Mouse (Mus musculus) heart, embryonic 12.5 days (tissue): ENCODE measurements around the gene Gabrd. TPM values are rescaled to one million over a fixed set of nuclear protein-coding genes. Genes with fewer than 3 reads are reported as not detected.

Experiments
- ATAC-seq: fragments of 200-750 bp; cut with Nextera tagmentation; 2 replicates; pipeline ENCODE4 v1.8.0; 2017; ENCODE audit warnings: moderate TSS enrichment, moderate library complexity; ENCODE audit not compliant: insufficient number of reproducible peaks, low FRiP score
- H3K27ac ChIP-seq: fragments of 300-500 bp; sonication (generic); 2 replicates; pipeline ENCODE4 v1.5.1; 2016; ENCODE audit warnings: mild to moderate bottlenecking, moderate library complexity; ENCODE audit not compliant: poor library complexity, severe bottlenecking
- H3K27me3 ChIP-seq: fragments of 300-500 bp; sonication (generic); replicated peaks from 2 replicates; pipeline ENCODE4 v1.6.1; 2016; ENCODE audit warnings: mild to moderate bottlenecking, moderate library complexity
- H3K36me3 ChIP-seq: fragments of 300-500 bp; sonication (generic); 2 replicates; pipeline ENCODE4 v1.6.1; 2016; ENCODE audit warnings: mild to moderate bottlenecking, moderate library complexity
- H3K4me1 ChIP-seq: fragments of 300-500 bp; sonication (generic); replicated peaks from 2 replicates; pipeline ENCODE4 v1.6.1; 2016; ENCODE audit warnings: mild to moderate bottlenecking
- H3K4me2 ChIP-seq: fragments of 300-500 bp; sonication (generic); 2 replicates; pipeline ENCODE4 v1.6.1; 2016; ENCODE audit warnings: mild to moderate bottlenecking, moderate library complexity
- H3K4me3 ChIP-seq: fragments of 300-500 bp; sonication (generic); 2 replicates; pipeline ENCODE4 v1.5.1; 2016; ENCODE audit warnings: mild to moderate bottlenecking
- H3K9ac ChIP-seq: fragments of 300-500 bp; sonication (generic); 2 replicates; pipeline ENCODE4 v1.6.1; 2016; ENCODE audit warnings: mild to moderate bottlenecking, moderate library complexity
- H3K9me3 ChIP-seq: fragments of 300-500 bp; sonication (generic); replicated peaks from 2 replicates; pipeline ENCODE4 v1.6.1; 2016; ENCODE audit warnings: mild to moderate bottlenecking, moderate library complexity
- WGBS: fragments of 180-500 bp; shearing (Covaris S2); methylation state at CpG from one replicate; pipeline ENCODE4 v1.1.7; 2016; 5-methylcytosine and 5-hydroxymethylcytosine counted together
- polyA plus RNA-seq: library from polyadenylated mRNA; unstranded; fragments of >200 nt; fragmentation: Nextera tagmentation; extraction: Ambion mirVana; gene quantifications from 2 replicates; pipeline ENCODE4 v1.2.1, GENCODE M21; 2016

Gene Gabrd
- polyA plus RNA-seq, 1 experiment from 2014 or later = not detected

DNA sequence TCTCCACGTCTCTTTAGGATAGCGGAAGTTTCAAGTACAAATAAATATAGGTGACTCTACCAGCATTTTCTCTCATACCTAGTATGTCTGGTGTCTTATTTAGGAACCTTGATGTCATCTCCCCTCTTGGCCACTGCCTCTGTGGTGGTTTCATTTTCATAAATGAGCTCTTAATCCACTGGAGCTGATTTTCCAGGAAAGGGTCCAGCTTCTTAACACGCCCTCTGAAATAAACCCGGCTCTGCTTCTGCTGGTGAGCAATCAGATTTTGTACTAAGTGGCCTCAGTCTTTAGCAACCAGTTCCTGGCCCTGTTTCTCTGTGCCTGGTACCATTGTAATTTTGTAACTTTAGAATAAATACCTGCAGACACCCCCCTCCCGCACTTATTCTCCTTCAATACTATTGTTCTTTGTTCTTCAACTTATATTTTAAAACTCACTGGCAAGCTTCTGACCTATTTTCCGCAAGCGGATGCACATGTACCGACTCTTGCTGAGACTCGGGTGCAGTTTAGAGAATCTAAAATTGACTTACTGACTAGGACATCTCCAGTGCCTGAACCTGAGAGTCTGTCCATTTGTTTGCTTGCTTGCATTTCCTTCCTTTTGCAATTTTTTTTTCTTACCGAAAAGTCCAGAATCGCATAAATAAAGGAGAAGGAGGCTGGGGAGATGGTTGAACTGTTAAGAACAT is 15.9 kb upstream of the Gabrd start:
- no peak for ATAC-seq
- no peak overlapping the region for H3K9ac ChIP-seq
- no peaks in the 10 kb centered on the region for H3K27me3 ChIP-seq
- H3K36me3 ChIP-seq = no peaks in the 10 kb centered on the region
- no peaks in the 10 kb centered on the region; the same call in 1 of the 2 replicates for H3K4me1 ChIP-seq
- H3K9me3 ChIP-seq = no peaks in the 10 kb centered on the region
- WGBS = 83% methylated on average over 11 of the region's 11 CpGs
- H3K4me2 ChIP-seq = no peak overlapping the region
- no peak overlapping the region for H3K27ac ChIP-seq
- H3K4me3 ChIP-seq = no peak overlapping the region

DNA sequence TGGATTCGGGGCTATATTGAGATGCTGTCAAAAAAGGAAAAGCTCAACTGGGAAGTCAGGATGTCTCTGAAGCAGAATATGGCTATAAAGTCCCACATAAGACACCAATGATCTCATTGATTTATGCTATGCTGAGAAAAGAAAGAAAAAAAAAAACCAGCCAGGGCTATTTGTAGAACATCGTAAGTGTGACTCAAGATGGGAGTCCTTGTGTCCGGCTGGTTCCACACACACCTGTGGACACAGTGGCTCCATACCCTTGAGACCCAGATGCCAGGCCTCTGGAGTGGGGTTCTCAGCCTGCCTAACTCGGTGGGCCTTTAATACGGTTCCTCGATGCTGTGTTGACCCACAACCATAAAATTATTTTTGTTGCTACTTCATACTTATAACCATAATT is 14.2 kb upstream of the Gabrd start:
- whole genome bisulfite sequencing = 82% methylated on average over 6 of the region's 6 CpGs
- Histone ChIP-seq H3K4me2 (no peak overlapping the region), H3K36me3 (no peaks in the 10 kb centered on the region), H3K4me1 (peaks cover 4% of the 10 kb centered on the region), H3K27ac (no peak overlapping the region), H3K9ac (no peak overlapping the region), H3K4me3 (no peak overlapping the region), H3K27me3 (no peaks in the 10 kb centered on the region), H3K9me3 (no peaks in the 10 kb centered on the region)
- ATAC-seq = no peak

DNA sequence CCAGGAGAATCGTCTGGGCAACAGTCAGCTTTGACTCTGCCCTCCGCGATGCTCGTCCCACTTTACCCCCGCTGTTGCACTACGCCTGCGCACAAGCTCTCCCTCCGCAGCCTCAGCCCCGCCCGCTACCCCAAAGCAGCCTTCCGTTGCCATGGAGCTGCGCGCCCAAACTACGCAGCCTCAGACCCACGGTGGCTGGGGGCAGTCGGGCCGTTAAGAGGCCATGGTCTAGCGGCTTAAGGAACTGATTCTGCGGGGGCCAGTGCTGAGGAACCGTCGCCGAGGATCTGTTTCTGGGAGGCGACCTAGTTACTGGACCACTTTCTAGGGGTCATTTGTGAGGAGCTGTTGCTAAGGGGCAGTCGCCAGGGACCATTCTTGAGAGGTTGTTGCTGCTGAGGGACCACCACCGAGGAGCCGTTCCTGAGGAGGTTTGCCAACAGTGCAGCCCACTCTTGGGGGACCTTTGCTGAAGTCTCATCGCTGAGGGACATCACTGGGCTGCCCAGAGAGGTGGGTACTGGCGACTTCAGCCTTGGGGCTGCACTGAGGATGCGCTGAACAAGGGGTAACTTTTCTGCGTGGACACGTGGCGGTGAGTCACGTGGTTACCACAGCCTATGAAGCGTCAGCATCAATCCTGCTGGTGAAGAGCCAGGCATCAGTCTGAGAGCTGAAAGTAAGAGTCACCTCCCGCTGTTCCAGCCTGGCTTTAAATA is 11.3 kb upstream of the Gabrd start, which contains the start of gene Cfap74:
Cfap74 (plus strand) TSS at position 133 of the 719 bp plus-strand sequence.
- ATAC-seq = peak; percentile 82
- 0 out of 2 replicates have a peak, but pooled peaks cover 3% of the 10 kb centered on the region for H3K27me3 ChIP-seq
- no peak within 1 kb of the TSS for H3K27ac ChIP-seq
- H3K4me1 ChIP-seq = peaks cover 4% of the 10 kb centered on the region
- peak within 1 kb of the TSS; percentile 44 for H3K4me3 ChIP-seq
- H3K36me3 ChIP-seq = no peaks in the 10 kb centered on the region
- peak within 1 kb of the TSS; percentile 76 for H3K4me2 ChIP-seq
- under 1% methylated on average over 35 of the region's 35 CpGs for WGBS
- peak within 1 kb of the TSS; percentile 52 for H3K9ac ChIP-seq
- 0 out of 2 replicates have a peak, but pooled peaks cover 3% of the 10 kb centered on the region for H3K9me3 ChIP-seq

DNA sequence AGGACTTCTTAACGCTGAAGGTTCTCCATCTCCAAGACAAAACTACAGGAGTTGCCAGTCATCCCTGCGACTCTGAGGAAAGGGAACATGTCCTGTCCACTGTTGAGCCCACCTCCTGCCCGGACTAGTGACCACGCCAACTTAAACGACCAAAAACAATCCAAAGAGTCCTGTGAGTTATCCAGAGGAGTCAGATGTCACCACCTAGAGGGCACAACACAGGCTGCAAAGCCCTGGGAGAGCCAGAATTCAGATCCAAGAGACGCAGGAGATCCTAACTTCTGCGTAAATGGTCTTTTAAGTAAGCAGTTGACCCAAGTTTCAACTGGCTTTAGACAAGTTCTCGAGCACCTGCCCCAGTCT is 10.8 kb upstream of the Gabrd start:
- H3K27me3 ChIP-seq = 0 out of 2 replicates have a peak, but pooled peaks cover 3% of the 10 kb centered on the region
- no peak overlapping the region for H3K27ac ChIP-seq
- ATAC-seq = peak; percentile 29; the same call in 1 of the 2 replicates
- peak overlapping the region; percentile 76 for H3K4me2 ChIP-seq
- H3K36me3 ChIP-seq = no peaks in the 10 kb centered on the region
- H3K9ac ChIP-seq = peak overlapping the region; percentile 52; the same call in 1 of the 2 replicates
- 3% methylated on average over 8 of the region's 8 CpGs for WGBS
- peak overlapping the region; percentile 44 for H3K4me3 ChIP-seq
- H3K9me3 ChIP-seq = 0 out of 2 replicates have a peak, but pooled peaks cover 3% of the 10 kb centered on the region
- peaks cover 4% of the 10 kb centered on the region for H3K4me1 ChIP-seq

DNA sequence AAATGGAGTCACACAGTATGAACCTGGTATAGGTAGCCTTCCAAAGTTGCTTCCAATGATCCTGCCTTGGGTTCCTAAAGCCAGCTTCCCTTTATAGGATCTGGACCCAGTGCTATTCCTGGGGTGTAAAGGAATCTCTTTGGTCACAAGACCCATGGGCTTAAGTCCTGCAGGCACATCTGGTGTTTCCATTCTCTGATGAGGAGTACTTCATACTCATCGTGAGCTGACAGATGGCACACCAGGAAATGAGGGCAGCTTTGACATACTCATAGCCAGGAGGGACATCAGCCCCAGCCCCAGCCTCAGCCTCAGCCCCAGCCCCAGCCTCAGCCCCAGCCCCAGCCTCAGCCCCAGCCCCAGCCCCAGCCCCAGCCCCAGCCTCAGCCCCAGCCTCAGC is 4.6 kb upstream of the Gabrd start:
- Histone ChIP-seq H3K4me1 (peaks cover 8% of the 10 kb centered on the region), H3K4me2 (no peak overlapping the region), H3K36me3 (no peaks in the 10 kb centered on the region), H3K27me3 (peaks cover 38% of the 10 kb centered on the region), H3K9me3 (0 out of 2 replicates have a peak, but pooled peaks cover 3% of the 10 kb centered on the region), H3K9ac (no peak overlapping the region), H3K4me3 (no peak overlapping the region), H3K27ac (no peak overlapping the region)
- no peak for ATAC-seq
- WGBS = 71% methylated on average over 1 of the region's 1 CpGs

DNA sequence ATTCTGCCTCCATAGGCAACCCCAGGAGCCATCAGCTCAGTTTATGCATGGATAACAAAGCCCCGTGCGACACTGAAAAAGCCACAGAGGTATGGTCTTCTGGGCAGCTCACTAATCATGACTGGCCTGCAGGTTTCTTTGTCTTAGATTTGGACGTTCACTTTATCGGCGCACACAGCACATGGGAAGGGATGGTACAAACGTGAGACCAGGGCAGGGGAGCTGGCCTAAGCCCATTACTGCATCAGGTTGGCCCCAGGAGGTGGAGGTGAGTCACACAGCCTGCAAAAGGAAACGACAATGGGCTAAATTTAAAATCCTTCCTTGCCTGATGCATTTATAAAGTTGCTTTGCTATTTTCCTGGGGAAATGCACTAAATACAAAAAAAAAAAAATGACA is 3.2 kb upstream of the Gabrd start:
- 67% methylated on average over 7 of the region's 7 CpGs for WGBS
- ATAC-seq = no peak
- Histone ChIP-seq H3K27ac (no peak overlapping the region), H3K27me3 (peaks cover 50% of the 10 kb centered on the region), H3K36me3 (no peaks in the 10 kb centered on the region), H3K4me3 (no peak overlapping the region), H3K9ac (no peak overlapping the region), H3K4me1 (peaks cover 8% of the 10 kb centered on the region), H3K4me2 (no peak overlapping the region), H3K9me3 (0 out of 2 replicates have a peak, but pooled peaks cover 3% of the 10 kb centered on the region)

DNA sequence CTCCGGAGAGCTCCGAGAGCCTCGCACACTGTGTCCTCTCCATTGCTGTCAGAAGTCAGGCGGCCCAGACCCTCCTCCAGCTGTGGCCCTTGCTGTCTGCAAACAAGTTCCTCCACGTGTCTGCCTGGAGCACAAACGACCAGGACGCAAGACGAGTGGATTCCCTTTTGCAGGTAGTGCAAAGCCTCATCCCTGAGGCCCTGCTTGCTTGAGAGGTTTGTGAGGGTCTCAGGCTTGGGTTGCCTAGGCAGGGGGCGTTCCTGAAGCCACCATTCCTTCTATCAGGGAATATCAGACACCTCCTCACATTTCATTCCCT is 269 bp upstream of the Gabrd start:
- Histone ChIP-seq H3K27ac (no peak overlapping the region), H3K27me3 (peaks cover 62% of the 10 kb centered on the region), H3K4me2 (peak overlapping the region; percentile 75), H3K4me1 (peaks cover 8% of the 10 kb centered on the region), H3K4me3 (peak overlapping the region; percentile 37), H3K9me3 (no peaks in the 10 kb centered on the region), H3K36me3 (no peaks in the 10 kb centered on the region), H3K9ac (no peak overlapping the region)
- no peak for ATAC-seq
- WGBS = 4% methylated on average over 9 of the region's 9 CpGs

DNA sequence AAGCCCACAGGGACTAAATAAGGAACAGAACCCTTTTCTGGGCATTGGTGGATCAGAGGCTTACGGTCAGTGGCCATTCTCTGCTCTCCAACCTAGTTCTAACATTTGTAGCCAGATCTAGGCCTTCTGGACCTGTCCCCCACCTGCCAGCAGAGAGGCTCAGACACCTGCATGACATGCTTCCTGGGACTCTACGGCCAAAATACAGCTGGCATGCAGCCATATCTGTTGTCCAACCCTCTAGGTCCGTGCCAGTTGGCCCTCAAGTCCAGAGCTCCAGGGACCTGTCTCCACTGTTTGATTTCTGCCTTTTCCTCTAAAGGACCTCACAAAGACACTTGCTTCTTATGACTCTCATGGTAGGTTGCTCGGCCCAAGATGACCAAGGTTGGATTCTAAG is 1.2 kb downstream of the Gabrd start:
- Histone ChIP-seq H3K4me1 (peaks cover 8% of the 10 kb centered on the region), H3K9me3 (no peaks in the 10 kb centered on the region), H3K27ac (no peak overlapping the region), H3K27me3 (peaks cover 69% of the 10 kb centered on the region), H3K9ac (no peak overlapping the region), H3K36me3 (no peaks in the 10 kb centered on the region), H3K4me3 (no peak overlapping the region), H3K4me2 (no peak overlapping the region)
- 66% methylated on average over 4 of the region's 4 CpGs for WGBS
- no peak for ATAC-seq

DNA sequence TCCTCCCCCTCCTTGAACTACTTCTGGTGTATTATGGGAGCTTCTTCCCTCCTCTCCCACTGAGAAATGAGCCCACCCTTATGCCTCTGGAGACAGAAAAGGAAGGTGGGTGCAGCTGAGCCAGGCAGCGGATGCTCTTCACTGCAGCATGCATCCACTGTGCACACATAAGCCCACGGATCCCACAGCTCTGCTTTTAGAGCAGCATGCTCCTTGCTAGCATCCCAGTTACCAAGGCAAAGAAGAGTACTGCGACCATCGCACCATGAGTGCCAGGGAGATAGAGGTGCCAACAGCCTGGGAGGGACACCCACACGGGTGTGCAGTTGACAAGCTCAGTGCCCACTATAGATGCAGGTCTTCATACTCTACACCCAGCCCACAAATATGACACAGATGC is 2.4 kb downstream of the Gabrd start:
- Histone ChIP-seq H3K9me3 (no peaks in the 10 kb centered on the region), H3K36me3 (no peaks in the 10 kb centered on the region), H3K9ac (no peak overlapping the region), H3K4me2 (no peak overlapping the region), H3K4me3 (no peak overlapping the region), H3K27ac (no peak overlapping the region), H3K27me3 (peaks cover 66% of the 10 kb centered on the region), H3K4me1 (peaks cover 8% of the 10 kb centered on the region)
- 78% methylated on average over 5 of the region's 5 CpGs for WGBS
- ATAC-seq = no peak

DNA sequence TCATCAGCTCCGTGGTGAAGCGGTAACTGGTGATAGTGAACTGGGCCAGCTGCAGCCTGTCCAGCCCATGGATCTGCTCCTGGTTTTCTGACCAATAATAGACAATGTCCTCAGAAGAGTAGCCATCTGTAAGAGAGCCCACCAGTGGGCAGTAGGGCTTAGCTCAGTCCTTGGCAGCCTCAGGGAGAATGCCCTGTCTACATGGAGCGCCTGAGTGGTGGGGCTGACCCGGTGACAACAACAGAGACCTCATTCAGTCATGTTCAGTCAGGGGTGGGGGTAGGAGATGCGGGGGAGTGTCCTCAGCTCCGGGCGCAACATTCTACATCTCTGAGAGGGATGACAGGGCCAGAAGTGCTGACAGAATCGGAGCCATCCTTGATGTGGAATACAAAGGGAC is 10.7 kb downstream of the Gabrd start:
- no peak overlapping the region for H3K9ac ChIP-seq
- H3K27me3 ChIP-seq = peaks cover 32% of the 10 kb centered on the region
- WGBS = 78% methylated on average over 8 of the region's 8 CpGs
- no peak overlapping the region for H3K27ac ChIP-seq
- H3K36me3 ChIP-seq = no peaks in the 10 kb centered on the region
- H3K4me2 ChIP-seq = no peak overlapping the region
- ATAC-seq = no peak
- no peaks in the 10 kb centered on the region for H3K9me3 ChIP-seq
- no peak overlapping the region for H3K4me3 ChIP-seq
- no peaks in the 10 kb centered on the region for H3K4me1 ChIP-seq

DNA sequence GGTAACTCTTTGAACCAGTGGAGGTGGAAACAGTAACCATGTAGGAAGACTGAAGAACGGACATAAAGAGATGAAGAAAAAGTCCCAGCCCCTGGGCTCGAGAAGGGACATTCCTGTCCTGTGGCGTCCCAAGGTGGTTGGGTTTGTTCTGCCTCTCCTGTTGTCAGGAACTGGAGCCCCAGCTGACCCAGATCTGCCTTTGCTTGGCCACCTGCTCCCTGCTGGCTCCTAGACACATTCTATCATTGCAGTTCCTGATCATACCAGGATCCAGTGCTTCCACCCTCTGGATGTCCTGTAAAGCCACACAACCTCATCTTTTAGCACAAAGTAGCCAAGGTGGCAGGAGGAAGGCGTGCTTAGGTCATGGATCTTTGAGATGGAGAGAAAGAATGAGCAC is 14.6 kb downstream of the Gabrd start:
- Histone ChIP-seq H3K4me1 (no peaks in the 10 kb centered on the region), H3K27me3 (peaks cover 28% of the 10 kb centered on the region), H3K4me2 (no peak overlapping the region), H3K4me3 (no peak overlapping the region), H3K9ac (no peak overlapping the region), H3K27ac (no peak overlapping the region), H3K36me3 (no peaks in the 10 kb centered on the region), H3K9me3 (no peaks in the 10 kb centered on the region)
- no peak for ATAC-seq
- 70% methylated on average over 4 of the region's 4 CpGs for WGBS
